Comparison of ENCODE assay signal across 9 mouse cellular contexts in the genomic region with DNA sequence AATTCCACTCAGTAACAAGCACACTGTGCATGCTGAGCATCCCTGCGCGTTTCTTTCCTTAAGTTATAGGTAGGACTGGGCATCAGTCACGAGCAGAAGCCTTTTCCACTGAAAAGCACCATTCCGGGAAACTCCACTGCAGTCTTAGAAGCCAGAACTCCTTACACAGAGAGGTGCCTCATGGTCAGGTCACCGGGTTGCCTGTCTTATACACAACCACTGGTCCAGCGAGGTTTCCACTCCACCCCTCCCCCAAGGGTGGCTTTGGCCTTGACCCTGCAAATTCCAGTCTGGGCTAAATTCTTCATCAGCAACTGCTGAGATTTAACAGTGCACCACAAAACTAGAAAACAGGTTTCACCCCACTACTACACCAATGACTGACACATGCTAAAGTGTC. TPM values are rescaled to one million over a fixed set of nuclear protein-coding genes. Genes with fewer than 3 reads are reported as not detected.
A peak's percentile ranks its signal among the peaks of the same experiment; 100 is the strongest.
DNase-seq lines count a peak whose midpoint lies in the region; ATAC-seq and TF ChIP-seq lines count a peak whose summit lies in the region.
"Had no signal": no experiment of that assay in that cellular context is flagged by ENCODE, and none has a peak within 500 bp of the region (broad histone marks: within the 10 kb centered on the region; RNA-seq: fewer than 3 reads in every experiment).

No protein-coding gene starts in this region.

- H3K9me3 ChIP-seq in lung, embryonic 16.5 days (ENCODE audit: control insufficient read depth, low read length), result 0 out of 2 replicates have a peak, but pooled peaks cover 5% of the 10 kb centered on the region
- 0 out of 2 replicates have a peak, but pooled peaks cover 3% of the 10 kb centered on the region for H3K9me3 ChIP-seq in heart, postnatal 0 days (replicated peaks; ENCODE audit: control insufficient read depth, low read length)
- no peaks in the 10 kb centered on the region for H3K9me3 ChIP-seq in neural tube, embryonic 14.5 days (ENCODE audit: control insufficient read depth, low read length)

- TF ChIP-seq CTCF in heart, postnatal 0 days (IDR thresholded peaks at IDR 0.05; ENCODE audit: low read depth), result no peak

- no peak for ATAC-seq in lung, embryonic 16.5 days (ENCODE audit: low read depth)
- no peak for ATAC-seq in heart, postnatal 0 days (ENCODE audit: insufficient read depth, low read depth)
- ATAC-seq in neural tube, embryonic 14.5 days (ENCODE audit: low read depth), result no peak
- no peak for ATAC-seq in inflammation-experienced regulatory T-cells, adult 6 months

- peaks cover 8% of the 10 kb centered on the region for H3K4me1 ChIP-seq in lung, embryonic 16.5 days (replicated peaks; ENCODE audit: control insufficient read depth, insufficient read depth, low read length)
- peaks cover 9% of the 10 kb centered on the region; the same call in 1 of the 2 replicates for H3K4me1 ChIP-seq in heart, postnatal 0 days (ENCODE audit: control insufficient read depth, insufficient read depth)
- H3K4me1 ChIP-seq in neural tube, embryonic 14.5 days (ENCODE audit: control insufficient read depth, insufficient read depth, low read length), result peaks cover 13% of the 10 kb centered on the region

- peak overlapping the region; percentile 93 for H3K4me2 ChIP-seq in lung, embryonic 16.5 days (ENCODE audit: low read depth, low read length)
- H3K4me2 ChIP-seq in heart, postnatal 0 days (ENCODE audit: low read depth, low read length), result peak overlapping the region; percentile 83
- peak overlapping the region; percentile 91 for H3K4me2 ChIP-seq in neural tube, embryonic 14.5 days (ENCODE audit: low read depth, low read length)

- no peak for DNase-seq in lung, postnatal 4 days
- no peak for DNase-seq in heart, postnatal 0 days (ENCODE audit: low spot score)
- peak; percentile 41 to 62 for DNase-seq in kidney, postnatal 4 days
- no peak for DNase-seq in urinary bladder, postnatal 25 days (ENCODE audit: low spot score)
- DNase-seq in MN1 (ENCODE audit: low spot score), result no peak

- 29% methylated on average over 6 of the region's 6 CpGs for WGBS in lung, embryonic 16.5 days
- WGBS in heart, postnatal 0 days, result 24% methylated on average over 6 of the region's 6 CpGs
- 31% methylated on average over 6 of the region's 6 CpGs for whole genome bisulfite sequencing in neural tube, embryonic 14.5 days

- H3K27ac ChIP-seq in lung, embryonic 16.5 days (ENCODE audit: low read length), result no peak overlapping the region
- no peak overlapping the region for H3K27ac ChIP-seq in heart, postnatal 0 days (ENCODE audit: low read depth)
- no peak overlapping the region for H3K27ac ChIP-seq in neural tube, embryonic 14.5 days (ENCODE audit: low read depth, low read length)

- TF ChIP-seq EP300 in heart, postnatal 0 days (IDR thresholded peaks at IDR 0.05; ENCODE audit: low read depth), result no peak

- H3K4me3 ChIP-seq in lung, embryonic 16.5 days (ENCODE audit: low read length), result peak overlapping the region; percentile 89
- H3K4me3 ChIP-seq in heart, postnatal 0 days (ENCODE audit: low read depth, low read length), result peak overlapping the region; percentile 64
- H3K4me3 ChIP-seq in neural tube, embryonic 14.5 days (ENCODE audit: low read depth, low read length), result peak overlapping the region; percentile 91; the same call in 1 of the 2 replicates

- H3K9ac ChIP-seq in lung, embryonic 16.5 days (ENCODE audit: low read length), result no peak overlapping the region
- no peak overlapping the region for H3K9ac ChIP-seq in heart, postnatal 0 days (replicated peaks; ENCODE audit: low read depth, low read length)
- H3K9ac ChIP-seq in neural tube, embryonic 14.5 days (replicated peaks; ENCODE audit: low read depth, low read length), result no peak overlapping the region

- no peaks in the 10 kb centered on the region for H3K27me3 ChIP-seq in lung, embryonic 16.5 days (ENCODE audit: control insufficient read depth, insufficient read depth, low read depth, low read length)
- H3K27me3 ChIP-seq in heart, postnatal 0 days (ENCODE audit: control insufficient read depth, insufficient read depth, low read length), result no peaks in the 10 kb centered on the region
- no peaks in the 10 kb centered on the region; the same call in 1 of the 2 replicates for H3K27me3 ChIP-seq in neural tube, embryonic 14.5 days (ENCODE audit: control insufficient read depth, insufficient read depth, low read length)
- H3K27me3 ChIP-seq: Patski had no signal

- H3K36me3 ChIP-seq in lung, embryonic 16.5 days (ENCODE audit: control insufficient read depth, insufficient read depth, low read length), result peaks cover 7% of the 10 kb centered on the region
- H3K36me3 ChIP-seq in heart, postnatal 0 days (replicated peaks; ENCODE audit: control insufficient read depth, insufficient read depth, low read length), result peaks cover 11% of the 10 kb centered on the region
- H3K36me3 ChIP-seq in neural tube, embryonic 14.5 days (ENCODE audit: control insufficient read depth, insufficient read depth, low read length), result no peaks in the 10 kb centered on the region

RNA-seq across cellular contexts. Expression of a gene that starts 1.3 kb away (rescaled TPM):
- polyA plus RNA-seq in lung, embryonic 16.5 days (2015; fragmentation: Nextera tagmentation; extraction: Ambion mirVana), result 7.1 and 8.8 TPM in 2 replicates
- total RNA-seq in heart, postnatal 0 days (2014; rRNA removed; ENCODE audit: low replicate concordance), result 0.99 and 22.1 TPM in 2 replicates
- polyA plus RNA-seq in heart, postnatal 0 days (2015; fragmentation: Nextera tagmentation; extraction: Ambion mirVana), result 7.7 and 10.3 TPM in 2 replicates
- polyA plus RNA-seq in neural tube, embryonic 14.5 days (2014; fragmentation: Nextera tagmentation; extraction: Ambion mirVana), result 18.8 and 19.1 TPM in 2 replicates
- polyA plus RNA-seq in inflammation-experienced regulatory T-cells, adult 6 months (2017; shearing (Covaris generic)), result not detected

RNA-seq across cellular contexts. Expression of a gene that starts 56.0 kb away (rescaled TPM):
- 21.9 TPM in 2 replicates for polyA plus RNA-seq in lung, embryonic 16.5 days (2015; fragmentation: Nextera tagmentation; extraction: Ambion mirVana)
- total RNA-seq in heart, postnatal 0 days (2014; rRNA removed; ENCODE audit: low replicate concordance), result 63.0 and 76.5 TPM in 2 replicates
- 19.3 and 26.3 TPM in 2 replicates for polyA plus RNA-seq in heart, postnatal 0 days (2015; fragmentation: Nextera tagmentation; extraction: Ambion mirVana)
- polyA plus RNA-seq in neural tube, embryonic 14.5 days (2014; fragmentation: Nextera tagmentation; extraction: Ambion mirVana), result 3.6 and 10.0 TPM in 2 replicates
- not detected for polyA plus RNA-seq in inflammation-experienced regulatory T-cells, adult 6 months (2017; shearing (Covaris generic))

Comparison
In these comparisons a context has a peak if more than half of its experiments do, and no peak if none do; other contexts are left out.
1. DNase-seq: peak in kidney, postnatal 4 days (2 of 2); none in lung, postnatal 4 days (0 of 2), heart, postnatal 0 days (single experiment), urinary bladder, postnatal 25 days (single experiment) and MN1 (single experiment).
2. Peak in every context shown above with its lines, with median percentiles within 50 percentile points of each other: H3K4me2 ChIP-seq and H3K4me3 ChIP-seq.